Mouse (Mus musculus) thymus, postnatal 14 days (tissue): Measurements from ENCODE around the gene Gm10128.
"Not testable (repeated sequence)": the region's sequence is repeated elsewhere in the genome, so short reads cannot be mapped to it uniquely, and the experiment has no call there.

Source experiments
- DNase-seq: peaks from one replicate; pipeline ENCODE4 v3.0.0; 2021

Gene Gm10128

GRCm38 (mm10) chr14:7643872-7644271 lies at the start of gene Gm10128:
Gm10128 (minus strand) TSS chr14:7643972.
- DNase-seq = not testable (repeated sequence)

- DNase-seq = not testable (repeated sequence)
Measured at GRCm38 (mm10) chr14:7681170-7681569, 37.4 kb upstream of the Gm10128 start.

- DNase-seq = not testable (repeated sequence)
Measured at GRCm38 (mm10) chr14:7662491-7662890, 18.7 kb upstream of the Gm10128 start.

- peak; percentile 14 for DNase-seq
Measured at GRCm38 (mm10) chr14:7658101-7659074, 14.6 kb upstream of the Gm10128 start.

- not testable (repeated sequence) for DNase-seq
Measured at GRCm38 (mm10) chr14:7657456-7657855, 13.7 kb upstream of the Gm10128 start.

- DNase-seq = not testable (repeated sequence)
Measured at GRCm38 (mm10) chr14:7595492-7595891, 48.3 kb downstream of the Gm10128 start, which contains the start of gene Gm10338. Gm10338 (minus strand) TSS chr14:7595592.
